Mouse (Mus musculus) skeletal muscle tissue, adult 2 months (tissue): ENCODE measurements around the gene Idua.

Experiments
- DNase-seq: peaks from one replicate; pipeline ENCODE4 v3.0.0-alpha.2; 2012; ENCODE audit warnings: low read depth, low spot score

Idua gene

GRCm38 (mm10) chr5:108680871-108681270 is 20.7 kb downstream of the Idua start:
- DNase-seq: no peak

- DNase-seq: no peak
These were observed 29.0 kb downstream of the Idua start for GRCm38 (mm10) chr5:108689091-108689490.

GRCm38 (mm10) chr5:108691152-108691551 is 31.0 kb downstream of the Idua start:
- no peak for DNase-seq

GRCm38 (mm10) chr5:108692271-108692670 is 32.1 kb downstream of the Idua start, which contains the start of gene Fgfrl1:
Fgfrl1 (plus strand) TSS chr5:108692382.
- DNase-seq: no peak

- peak; percentile 77 for DNase-seq
These were observed 33.7 kb downstream of the Idua start for GRCm38 (mm10) chr5:108693872-108694288.

- DNase-seq: no peak
These were observed 34.5 kb downstream of the Idua start for GRCm38 (mm10) chr5:108694352-108695261.

- DNase-seq: peak; percentile 54
These were observed 35.7 kb downstream of the Idua start for GRCm38 (mm10) chr5:108695861-108696260.

GRCm38 (mm10) chr5:108696542-108696941 is 36.4 kb downstream of the Idua start:
- DNase-seq: peak; percentile 22

GRCm38 (mm10) chr5:108697341-108697753 is 37.2 kb downstream of the Idua start:
- no peak for DNase-seq

GRCm38 (mm10) chr5:108700346-108700745 is 40.2 kb downstream of the Idua start:
- no peak for DNase-seq

- DNase-seq: no peak
These were observed 41.4 kb downstream of the Idua start for GRCm38 (mm10) chr5:108701341-108702021.

GRCm38 (mm10) chr5:108703754-108704626 is 43.9 kb downstream of the Idua start:
- no peak for DNase-seq

- DNase-seq: no peak
These were observed 47.6 kb downstream of the Idua start for GRCm38 (mm10) chr5:108707758-108708157.

GRCm38 (mm10) chr5:108708419-108708818 is 48.3 kb downstream of the Idua start:
- DNase-seq: no peak

- no peak for DNase-seq
These were observed 49.0 kb downstream of the Idua start for GRCm38 (mm10) chr5:108708981-108709731.

GRCm38 (mm10) chr5:108711968-108712367 is 51.8 kb downstream of the Idua start:
- DNase-seq: no peak

GRCm38 (mm10) chr5:108713096-108713495 is 53.0 kb downstream of the Idua start:
- DNase-seq: no peak

GRCm38 (mm10) chr5:108713691-108714090 is 53.6 kb downstream of the Idua start:
- DNase-seq: no peak

- DNase-seq: no peak
These were observed 54.0 kb downstream of the Idua start for GRCm38 (mm10) chr5:108714149-108714548.

- DNase-seq: no peak
These were observed 55.8 kb downstream of the Idua start for GRCm38 (mm10) chr5:108715974-108716373.

GRCm38 (mm10) chr5:108718051-108718450 is 57.9 kb downstream of the Idua start:
- DNase-seq: no peak
